Comparison of ENCODE assay signal across 8 mouse cellular contexts in the genomic region with DNA sequence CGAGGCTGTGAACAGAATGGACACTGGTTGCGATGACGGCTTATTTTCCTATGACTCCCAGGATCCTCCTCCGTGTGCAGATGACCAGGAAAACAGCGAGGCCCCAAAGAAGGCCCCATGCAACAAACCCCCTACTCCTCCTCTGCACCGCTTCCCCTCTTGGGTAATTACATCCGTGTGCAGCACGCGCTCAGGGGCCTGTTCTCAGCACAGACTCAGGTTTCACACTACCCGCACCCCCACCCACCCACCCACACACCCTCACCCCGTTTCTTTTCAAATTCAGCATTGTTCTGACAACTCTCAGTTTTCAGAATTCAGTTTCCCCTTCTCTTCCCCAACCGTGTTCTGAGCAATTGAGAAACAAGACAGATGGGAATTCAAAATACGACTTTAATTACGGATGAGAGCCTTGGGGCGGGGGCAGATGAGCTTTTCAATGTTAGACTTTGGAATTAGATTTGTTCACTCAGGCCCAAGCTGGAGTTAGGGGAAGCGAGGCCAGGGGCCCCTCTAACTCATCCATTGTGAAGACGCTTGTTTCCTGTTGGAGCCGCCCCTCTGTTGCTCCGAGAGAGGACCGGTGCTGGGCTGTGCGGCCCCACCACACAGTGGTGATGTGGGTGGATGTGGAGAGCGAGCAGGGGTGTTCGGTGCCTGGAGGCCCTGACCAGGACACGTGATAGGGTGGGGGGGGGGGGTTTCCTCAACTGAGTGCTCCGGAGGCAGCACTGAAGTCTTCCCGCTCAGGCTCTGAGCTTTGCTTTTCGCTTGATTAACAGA. TPM values are rescaled to one million over a fixed set of nuclear protein-coding genes. Genes with fewer than 3 reads are reported as not detected.
A peak's percentile ranks its signal among the peaks of the same experiment; 100 is the strongest.
DNase-seq lines count a peak whose midpoint lies in the region; ATAC-seq and TF ChIP-seq lines count a peak whose summit lies in the region.

No protein-coding gene starts in this region.

- no peaks in the 10 kb centered on the region for H3K9me3 ChIP-seq in kidney, postnatal 0 days (replicated peaks; ENCODE audit: low read length)
- H3K9me3 ChIP-seq in hindbrain, embryonic 16.5 days (ENCODE audit: control insufficient read depth, low read length) = no peaks in the 10 kb centered on the region
- no peaks in the 10 kb centered on the region for H3K9me3 ChIP-seq in neural tube, embryonic 12.5 days
- H3K9me3 ChIP-seq in heart, embryonic 12.5 days (replicated peaks) = no peaks in the 10 kb centered on the region

- H3K4me2 ChIP-seq in kidney, postnatal 0 days (ENCODE audit: low read length) = peak overlapping the region; percentile 25
- peak overlapping the region; percentile 33 for H3K4me2 ChIP-seq in hindbrain, embryonic 16.5 days (ENCODE audit: low read length)
- H3K4me2 ChIP-seq in neural tube, embryonic 12.5 days (replicated peaks) = peak overlapping the region; percentile 35
- no peak overlapping the region for H3K4me2 ChIP-seq in heart, embryonic 12.5 days

- peak; percentile 94 for ATAC-seq in kidney, postnatal 0 days (replicated peaks; ENCODE audit: low FRiP score, low read depth)
- peak; percentile 50; the same call in 1 of the 2 replicates for ATAC-seq in hindbrain, embryonic 16.5 days
- peak; percentile 85 for ATAC-seq in neural tube, embryonic 12.5 days (ENCODE audit: low FRiP score, low read depth)
- ATAC-seq in heart, embryonic 12.5 days (ENCODE audit: insufficient number of reproducible peaks, low FRiP score) = no peak

- H3K4me1 ChIP-seq in kidney, postnatal 0 days (replicated peaks; ENCODE audit: insufficient read depth, low read length) = 0 out of 2 replicates have a peak, but pooled peaks cover 9% of the 10 kb centered on the region
- H3K4me1 ChIP-seq in hindbrain, embryonic 16.5 days (ENCODE audit: control insufficient read depth, insufficient read depth, low read depth, low read length) = no peaks in the 10 kb centered on the region
- H3K4me1 ChIP-seq in neural tube, embryonic 12.5 days = peaks cover 7% of the 10 kb centered on the region
- peaks cover 5% of the 10 kb centered on the region for H3K4me1 ChIP-seq in heart, embryonic 12.5 days (replicated peaks)

- 29% methylated on average over 27 of the region's 27 CpGs for WGBS in kidney, postnatal 0 days
- 46% methylated on average over 27 of the region's 27 CpGs for WGBS in hindbrain, embryonic 16.5 days
- 44% methylated on average over 27 of the region's 27 CpGs for WGBS in neural tube, embryonic 12.5 days
- 61% methylated on average over 27 of the region's 27 CpGs for WGBS in heart, embryonic 12.5 days

- H3K36me3 ChIP-seq in kidney, postnatal 0 days (ENCODE audit: insufficient read depth, low read length) = 0 out of 2 replicates have a peak, but pooled peaks cover 6% of the 10 kb centered on the region
- H3K36me3 ChIP-seq in hindbrain, embryonic 16.5 days (ENCODE audit: control insufficient read depth, insufficient read depth, low read length) = no peaks in the 10 kb centered on the region
- no peaks in the 10 kb centered on the region for H3K36me3 ChIP-seq in neural tube, embryonic 12.5 days
- no peaks in the 10 kb centered on the region for H3K36me3 ChIP-seq in heart, embryonic 12.5 days

- no peaks in the 10 kb centered on the region for H3K27me3 ChIP-seq in kidney, postnatal 0 days (ENCODE audit: insufficient read depth, low read length)
- no peaks in the 10 kb centered on the region for H3K27me3 ChIP-seq in hindbrain, embryonic 16.5 days (replicated peaks; ENCODE audit: control insufficient read depth, insufficient read depth, low read length)
- H3K27me3 ChIP-seq in neural tube, embryonic 12.5 days (replicated peaks) = no peaks in the 10 kb centered on the region
- H3K27me3 ChIP-seq in heart, embryonic 12.5 days (replicated peaks) = 0 out of 2 replicates have a peak, but pooled peaks cover 5% of the 10 kb centered on the region

- TF ChIP-seq CTCF in kidney, postnatal 0 days (IDR thresholded peaks at IDR 0.05; ENCODE audit: low read depth) = no peak

- H3K27ac ChIP-seq in kidney, postnatal 0 days = peak overlapping the region; percentile 54; the same call in 1 of the 2 replicates
- no peak overlapping the region for H3K27ac ChIP-seq in hindbrain, embryonic 16.5 days (ENCODE audit: low read depth, low read length)
- H3K27ac ChIP-seq in neural tube, embryonic 12.5 days = no peak overlapping the region
- H3K27ac ChIP-seq in heart, embryonic 12.5 days (ENCODE audit: poor library complexity, severe bottlenecking) = no peak overlapping the region

- H3K4me3 ChIP-seq in kidney, postnatal 0 days (replicated peaks; ENCODE audit: low read depth, low read length) = no peak overlapping the region
- no peak overlapping the region for H3K4me3 ChIP-seq in hindbrain, embryonic 16.5 days (ENCODE audit: low read length)
- H3K4me3 ChIP-seq in neural tube, embryonic 12.5 days = no peak overlapping the region
- no peak overlapping the region for H3K4me3 ChIP-seq in heart, embryonic 12.5 days

- H3K9ac ChIP-seq in kidney, postnatal 0 days (ENCODE audit: low read depth, low read length) = no peak overlapping the region
- H3K9ac ChIP-seq in hindbrain, embryonic 16.5 days (ENCODE audit: low read depth, low read length) = no peak overlapping the region
- no peak overlapping the region for H3K9ac ChIP-seq in neural tube, embryonic 12.5 days
- H3K9ac ChIP-seq in heart, embryonic 12.5 days = no peak overlapping the region

- DNase-seq in kidney, postnatal 0 days (ENCODE audit: low spot score) = peak; percentile 77
- DNase-seq in kidney, adult 8-10 months = no peak
- peak; percentile 35 for DNase-seq in embryo, embryonic 9.5 days (ENCODE audit: extremely low spot score)
- no peak for DNase-seq in frontal cortex, postnatal 25 days (ENCODE audit: low spot score in 2 of 2)
- DNase-seq in gastrocnemius, postnatal 10 days = no peak

RNA-seq across cellular contexts. Expression of gene Plekhh2, which starts 55.3 kb away (rescaled TPM):
- polyA plus RNA-seq in kidney, postnatal 0 days (2015; fragmentation: Nextera tagmentation; extraction: Ambion mirVana) = 6.1 and 6.6 TPM in 2 replicates
- 1.2 and 2.1 TPM in 2 replicates for polyA plus RNA-seq in hindbrain, embryonic 16.5 days (2015; fragmentation: Nextera tagmentation; extraction: Ambion mirVana)
- 3.0 and 3.2 TPM in 2 replicates for polyA plus RNA-seq in neural tube, embryonic 12.5 days (2016; fragmentation: Nextera tagmentation; extraction: Ambion mirVana)
- polyA plus RNA-seq in heart, embryonic 12.5 days (2016; fragmentation: Nextera tagmentation; extraction: Ambion mirVana) = 3.3 and 3.6 TPM in 2 replicates
- total RNA-seq in gastrocnemius, postnatal 10 days (2021) = 1 to 10 TPM; 8.1 to 9.0 TPM

RNA-seq across cellular contexts. Expression of gene Dync2li1, which starts 59.3 kb away (rescaled TPM):
- 59.9 and 61.2 TPM in 2 replicates for polyA plus RNA-seq in kidney, postnatal 0 days (2015; fragmentation: Nextera tagmentation; extraction: Ambion mirVana)
- polyA plus RNA-seq in hindbrain, embryonic 16.5 days (2015; fragmentation: Nextera tagmentation; extraction: Ambion mirVana) = 39.0 and 40.0 TPM in 2 replicates
- 25.5 and 27.9 TPM in 2 replicates for polyA plus RNA-seq in neural tube, embryonic 12.5 days (2016; fragmentation: Nextera tagmentation; extraction: Ambion mirVana)
- 9.6 and 10.1 TPM in 2 replicates for polyA plus RNA-seq in heart, embryonic 12.5 days (2016; fragmentation: Nextera tagmentation; extraction: Ambion mirVana)
- 1 to 10 TPM; 3.2 to 3.3 TPM for total RNA-seq in gastrocnemius, postnatal 10 days (2021)

Comparison
In these comparisons a context has a peak if more than half of its experiments do, and no peak if none do; other contexts are left out.
1. DNase-seq: peak in kidney, postnatal 0 days (single experiment) and embryo, embryonic 9.5 days (single experiment); none in kidney, adult 8-10 months (0 of 2), frontal cortex, postnatal 25 days (0 of 2) and gastrocnemius, postnatal 10 days (single experiment).